Mouse (Mus musculus): ENCODE data around the gene Nsmce3. TPM values are rescaled to one million over a fixed set of nuclear protein-coding genes. Genes with fewer than 3 reads are reported as not detected.

Gene Nsmce3
- polyA plus RNA-seq (2012; fragmentation: generic; extraction: Trizol) = 1 to 10 TPM; 1.7 to 5.4 TPM

DNA sequence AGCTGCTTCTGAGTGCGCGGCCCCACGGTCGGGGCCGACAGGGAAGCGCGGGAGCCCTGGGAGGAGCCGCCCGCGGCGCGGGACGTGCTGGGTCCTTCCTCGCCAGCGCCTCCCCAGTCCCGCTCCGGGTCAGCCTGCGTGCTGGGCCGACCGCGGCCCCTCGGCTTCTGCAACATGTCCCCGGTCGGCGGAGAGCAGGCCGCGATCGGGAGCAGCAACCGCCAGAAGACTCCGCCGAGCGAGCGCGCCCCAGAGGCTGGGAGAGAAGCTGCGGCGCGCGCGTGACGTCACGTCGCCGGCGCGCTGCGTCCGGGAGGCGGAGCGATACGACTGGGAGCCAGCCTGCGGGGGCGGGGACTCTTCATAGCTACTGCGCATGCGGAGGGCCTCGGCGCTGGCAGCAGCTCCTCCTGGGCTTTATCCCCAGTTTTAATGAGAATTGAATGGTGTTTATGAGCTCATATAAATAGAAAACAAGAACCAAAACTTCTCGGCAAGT, at the start of gene Nsmce3:
Gene Nsmce3, minus strand, starts transcription at position 255 of the 499 bp plus-strand sequence.

